Mouse (Mus musculus) forebrain, embryonic 11.5 days (tissue): ENCODE measurements at regions not wholly inside any gene's neighbourhood (a gene's known extent, or its start where the extent isn't known, plus 50 kb on each side); places are given as distances from the start of the nearest gene placed in this dataset.

Source experiments
- ATAC-seq: fragments of 200-750 bp; cut with Nextera tagmentation; replicated peaks from 2 replicates; pipeline ENCODE4 v1.8.0; 2017; ENCODE audit warnings: moderate TSS enrichment; ENCODE audit not compliant: low FRiP score
- DNase-seq: peaks from one replicate; pipeline ENCODE4 v3.0.0-alpha.2; 2017; ENCODE audit warnings: low spot score
- H3K27ac ChIP-seq: fragments of 300-500 bp; sonication (generic); 2 replicates; pipeline ENCODE4 v1.5.1; 2014; ENCODE audit warnings: low read depth, low read length
- H3K27me3 ChIP-seq: fragments of 300-500 bp; sonication (generic); 2 replicates; pipeline ENCODE4 v1.6.1; 2014; ENCODE audit warnings: mild to moderate bottlenecking, low read length, mixed read lengths; ENCODE audit not compliant: control insufficient read depth, insufficient read depth
- H3K36me3 ChIP-seq: fragments of 300-500 bp; sonication (generic); 2 replicates; pipeline ENCODE4 v1.6.1; 2014; ENCODE audit warnings: mild to moderate bottlenecking, low read length, moderate library complexity, mixed read lengths; ENCODE audit not compliant: control insufficient read depth, insufficient read depth
- H3K4me1 ChIP-seq: fragments of 300-500 bp; sonication (generic); replicated peaks from 2 replicates; pipeline ENCODE4 v1.6.1; 2014; ENCODE audit warnings: low read length, mixed read lengths; ENCODE audit not compliant: control insufficient read depth, insufficient read depth
- H3K4me2 ChIP-seq: fragments of 300-500 bp; sonication (generic); 2 replicates; pipeline ENCODE4 v1.6.1; 2014; ENCODE audit warnings: low read depth, mild to moderate bottlenecking, low read length, moderate library complexity, mixed read lengths; ENCODE audit not compliant: severe bottlenecking
- H3K4me3 ChIP-seq: fragments of 300-500 bp; sonication (generic); 2 replicates; pipeline ENCODE4 v1.5.1; 2014; ENCODE audit warnings: low read depth, low read length
- H3K9ac ChIP-seq: fragments of 300-500 bp; sonication (generic); 2 replicates; pipeline ENCODE4 v1.6.1; 2014; ENCODE audit warnings: low read length
- H3K9me3 ChIP-seq: fragments of 300-500 bp; sonication (generic); 2 replicates; pipeline ENCODE4 v1.6.1; 2016; ENCODE audit warnings: low read length, mixed read lengths; ENCODE audit not compliant: control insufficient read depth
- WGBS: fragments of 180-500 bp; shearing (Covaris S2); extraction: QIAGEN DNeasy Blood & Tissue Kit; methylation state at CpG from one replicate; pipeline ENCODE4 v1.1.7; 2014; 5-methylcytosine and 5-hydroxymethylcytosine counted together

- H3K9me3 ChIP-seq, result no peaks in the 10 kb centered on the region
- no peaks in the 10 kb centered on the region for H3K36me3 ChIP-seq
- 85% methylated on average over 4 of the region's 4 CpGs for WGBS
- H3K9ac ChIP-seq, result no peak overlapping the region
- DNase-seq (no peak), ATAC-seq (no peak)
- no peak overlapping the region for H3K27ac ChIP-seq
- H3K4me2 ChIP-seq, result no peak overlapping the region
- no peak overlapping the region for H3K4me3 ChIP-seq
- no peaks in the 10 kb centered on the region for H3K27me3 ChIP-seq
- no peaks in the 10 kb centered on the region for H3K4me1 ChIP-seq
Observed at GRCm38 (mm10) chr16:87040366-87040765, 313.6 kb upstream of the N6amt1 start.

GRCm38 (mm10) chr16:87039861-87040260 is 314.1 kb upstream of the N6amt1 start:
- DNase-seq (no peak), ATAC-seq (no peak)
- WGBS, result 91% methylated on average over 1 of the region's 1 CpGs
- H3K36me3 ChIP-seq, result no peaks in the 10 kb centered on the region
- H3K9me3 ChIP-seq, result no peaks in the 10 kb centered on the region
- no peaks in the 10 kb centered on the region for H3K4me1 ChIP-seq
- H3K4me2 ChIP-seq, result no peak overlapping the region
- H3K9ac ChIP-seq, result no peak overlapping the region
- H3K27me3 ChIP-seq, result no peaks in the 10 kb centered on the region
- H3K4me3 ChIP-seq, result no peak overlapping the region
- H3K27ac ChIP-seq, result no peak overlapping the region

- DNase-seq, result no peak
- Histone ChIP-seq H3K4me1 (no peaks in the 10 kb centered on the region), H3K9me3 (no peaks in the 10 kb centered on the region), H3K4me2 (no peak overlapping the region), H3K27me3 (no peaks in the 10 kb centered on the region), H3K27ac (no peak overlapping the region), H3K4me3 (no peak overlapping the region), H3K9ac (no peak overlapping the region), H3K36me3 (no peaks in the 10 kb centered on the region)
- ATAC-seq, result no peak
- 78% methylated on average over 6 of the region's 6 CpGs for WGBS
Observed at GRCm38 (mm10) chr16:87037061-87037460, 316.9 kb upstream of the N6amt1 start.

- Histone ChIP-seq H3K4me3 (no peak overlapping the region), H3K4me1 (no peaks in the 10 kb centered on the region), H3K9ac (no peak overlapping the region), H3K36me3 (no peaks in the 10 kb centered on the region), H3K27ac (no peak overlapping the region), H3K4me2 (no peak overlapping the region), H3K27me3 (no peaks in the 10 kb centered on the region), H3K9me3 (no peaks in the 10 kb centered on the region)
- 90% methylated on average over 3 of the region's 3 CpGs for WGBS
- DNase-seq (no peak), ATAC-seq (no peak)
Observed at GRCm38 (mm10) chr16:87031836-87032235, 322.1 kb upstream of the N6amt1 start.

GRCm38 (mm10) chr16:87028516-87029145 is 325.4 kb upstream of the N6amt1 start:
- 83% methylated on average over 5 of the region's 5 CpGs for WGBS
- Histone ChIP-seq H3K9ac (no peak overlapping the region), H3K4me3 (no peak overlapping the region), H3K27me3 (no peaks in the 10 kb centered on the region), H3K36me3 (no peaks in the 10 kb centered on the region), H3K4me2 (no peak overlapping the region), H3K4me1 (no peaks in the 10 kb centered on the region), H3K9me3 (no peaks in the 10 kb centered on the region), H3K27ac (no peak overlapping the region)
- DNase-seq, result no peak
- ATAC-seq, result no peak

- H3K4me2 ChIP-seq, result no peak overlapping the region
- no peak overlapping the region for H3K27ac ChIP-seq
- H3K4me3 ChIP-seq, result no peak overlapping the region
- no peaks in the 10 kb centered on the region for H3K9me3 ChIP-seq
- WGBS, result 83% methylated on average over 1 of the region's 1 CpGs
- no peaks in the 10 kb centered on the region for H3K27me3 ChIP-seq
- DNase-seq (no peak), ATAC-seq (no peak)
- no peak overlapping the region for H3K9ac ChIP-seq
- no peaks in the 10 kb centered on the region for H3K36me3 ChIP-seq
- no peaks in the 10 kb centered on the region for H3K4me1 ChIP-seq
Observed at GRCm38 (mm10) chr16:87027621-87028020, 326.4 kb upstream of the N6amt1 start.

- WGBS, result 84% methylated on average over 4 of the region's 4 CpGs
- H3K9ac ChIP-seq, result no peak overlapping the region
- no peaks in the 10 kb centered on the region for H3K27me3 ChIP-seq
- no peaks in the 10 kb centered on the region for H3K4me1 ChIP-seq
- ATAC-seq (no peak), DNase-seq (no peak)
- H3K36me3 ChIP-seq, result no peaks in the 10 kb centered on the region
- no peaks in the 10 kb centered on the region for H3K9me3 ChIP-seq
- H3K27ac ChIP-seq, result no peak overlapping the region
- no peak overlapping the region for H3K4me2 ChIP-seq
- H3K4me3 ChIP-seq, result no peak overlapping the region
Observed at GRCm38 (mm10) chr16:87022041-87022440, 331.9 kb upstream of the N6amt1 start.

- Histone ChIP-seq H3K4me3 (no peak overlapping the region), H3K4me1 (no peaks in the 10 kb centered on the region), H3K36me3 (no peaks in the 10 kb centered on the region), H3K27ac (no peak overlapping the region), H3K27me3 (no peaks in the 10 kb centered on the region), H3K9me3 (no peaks in the 10 kb centered on the region), H3K9ac (no peak overlapping the region), H3K4me2 (no peak overlapping the region)
- ATAC-seq (no peak), DNase-seq (no peak)
- 89% methylated on average over 7 of the region's 7 CpGs for WGBS
Observed at GRCm38 (mm10) chr16:87017107-87017670, 336.8 kb upstream of the N6amt1 start.

- DNase-seq (no peak), ATAC-seq (peak; percentile 53; the same call in 1 of the 2 replicates)
- 56% methylated on average over 3 of the region's 3 CpGs for WGBS
- Histone ChIP-seq H3K27ac (no peak overlapping the region; the same call in 1 of the 2 replicates), H3K4me3 (no peak overlapping the region), H3K4me2 (no peak overlapping the region), H3K27me3 (no peaks in the 10 kb centered on the region), H3K9ac (no peak overlapping the region), H3K4me1 (no peaks in the 10 kb centered on the region), H3K36me3 (no peaks in the 10 kb centered on the region), H3K9me3 (no peaks in the 10 kb centered on the region)
Observed at GRCm38 (mm10) chr16:87001579-87001978, 352.4 kb upstream of the N6amt1 start.
